Mouse (Mus musculus) Patski (cell line): ENCODE results near the gene Slc7a8. TPM values are rescaled to one million over a fixed set of nuclear protein-coding genes. Genes with fewer than 3 reads are reported as not detected.
"Not testable (repeated sequence)": the region's sequence is repeated elsewhere in the genome, so short reads cannot be mapped to it uniquely, and the experiment has no call there.

ENCODE experiments used
- ATAC-seq: fragments of 100-300 bp; one replicate; pipeline ENCODE4 v1.8.0; 2021
- CTCF ChIA-PET: fragments of 350-600 bp; sonication (Branson Sonifier 250); formaldehyde crosslinking; loops from one replicate; lab custom pipeline; 2022; ENCODE audit warnings: inconsistent platforms; lab: Charles Lee
- POLR2A ChIA-PET: fragments of 350-600 bp; sonication (Branson Sonifier 250); formaldehyde crosslinking; loops from one replicate; lab custom pipeline; 2022; ENCODE audit warnings: antibody characterized with exemption, inconsistent platforms; lab: Charles Lee
- DNase-seq: peaks from one replicate; pipeline ENCODE4 v3.0.0-alpha.2; 2011; ENCODE audit warnings: low read depth, low spot score
- H3K27me3 ChIP-seq: fragments of 371-371 bp; one replicate; pipeline ENCODE4 v1.5.1; 2021
- CTCF ChIP-seq: fragments of 100-300 bp; IDR thresholded peaks from one replicate; pipeline ENCODE4 v1.5.1; 2021
- in situ Hi-C: fragments of 300-500 bp; cut with MboI; formaldehyde crosslinking; loops from 3 replicates; pipeline ENCODE4 v1.11.1; 2018; ENCODE audit warnings: low pct_unique_long_range_greater_than_20kb, mixed read lengths
- polyA plus RNA-seq: library from polyadenylated mRNA; unstranded; gene quantifications from one replicate; pipeline ENCODE4 v1.2.3, GENCODE M21; 2021

Gene Slc7a8
- polyA plus RNA-seq, 1 experiment from 2014 or later: 0.04 TPM

- CTCF ChIA-PET: interaction anchor here (1.1 kb wide), 1 partner anchor 31 kb away, joined by 3 read pairs; no protein-coding TSS in a partner anchor
- H3K27me3 ChIP-seq: peaks cover 18% of the 10 kb centered on the region
- DNase-seq (no peak), ATAC-seq (peak; percentile 62)
- no peak for TF ChIP-seq CTCF
- in situ Hi-C loops: loop anchor here (5.0 kb wide), 1 partner anchor 64 kb away; no protein-coding TSS in a partner anchor
- POLR2A ChIA-PET: no interaction called here
Observed at GRCm38 (mm10) chr14:54780836-54781609, 723 bp downstream of the Slc7a8 start.

- DNase-seq (no peak), ATAC-seq (no peak)
- POLR2A ChIA-PET: no interaction called here
- TF ChIP-seq CTCF: no peak
- H3K27me3 ChIP-seq: peaks cover 18% of the 10 kb centered on the region
- CTCF ChIA-PET: interaction anchor here (1.1 kb wide), 1 partner anchor 30 kb away, joined by 3 read pairs; no protein-coding TSS in a partner anchor
- in situ Hi-C loops: loop anchor here (5.0 kb wide), 1 partner anchor 63 kb away; no protein-coding TSS in a partner anchor
Observed at GRCm38 (mm10) chr14:54780084-54780483, 1.7 kb downstream of the Slc7a8 start.

- peaks cover 15% of the 10 kb centered on the region for H3K27me3 ChIP-seq
- in situ Hi-C loops: no loop called here
- DNase-seq (no peak), ATAC-seq (no peak)
- ChIA-PET CTCF (interaction anchor here (1.1 kb wide), 1 partner anchor 63 kb away, joined by 3 read pairs; no protein-coding TSS in a partner anchor), POLR2A (no interaction called here)
- no peak for TF ChIP-seq CTCF
Observed at GRCm38 (mm10) chr14:54777893-54778292, 3.9 kb downstream of the Slc7a8 start.

DNA sequence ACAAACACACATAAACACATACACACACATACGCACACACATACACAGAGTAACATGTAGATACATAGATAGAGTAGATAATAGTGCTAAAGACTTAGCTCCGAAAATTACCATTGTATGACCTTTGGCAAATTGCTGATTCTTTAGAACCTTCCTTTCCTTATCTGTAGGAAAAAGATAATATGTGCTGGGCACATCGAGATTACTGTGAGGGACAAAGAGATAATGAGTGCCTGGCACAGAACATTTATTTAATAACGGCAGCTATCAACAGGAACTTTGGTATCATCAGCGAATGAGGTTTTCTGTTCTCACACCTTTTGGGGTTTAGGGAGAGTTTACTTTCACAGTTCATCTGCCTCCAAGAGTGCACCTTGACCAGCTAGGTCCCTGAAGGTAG, 5.0 kb downstream of the Slc7a8 start:
- TF ChIP-seq CTCF: no peak
- ATAC-seq (no peak), DNase-seq (no peak)
- ChIA-PET CTCF (interaction anchor here (1.1 kb wide), 1 partner anchor 9 kb away, joined by 3 read pairs; no protein-coding TSS in a partner anchor), POLR2A (no interaction called here)
- in situ Hi-C loops: no loop called here
- H3K27me3 ChIP-seq: peaks cover 15% of the 10 kb centered on the region

GRCm38 (mm10) chr14:54775534-54776041, 6.2 kb downstream of the Slc7a8 start:
- no peak for DNase-seq
- peaks cover 3% of the 10 kb centered on the region for H3K27me3 ChIP-seq
- no peak for TF ChIP-seq CTCF
- ChIA-PET POLR2A (no interaction called here), CTCF (interaction anchor here (0.6 kb wide), 1 partner anchor 125 kb away, joined by 3 read pairs; no protein-coding TSS in a partner anchor)
- in situ Hi-C loops: no loop called here
- no peak for ATAC-seq

GRCm38 (mm10) chr14:54772333-54772856, 9.4 kb downstream of the Slc7a8 start:
- H3K27me3 ChIP-seq: peaks cover 4% of the 10 kb centered on the region
- ATAC-seq (no peak), DNase-seq (no peak)
- POLR2A ChIA-PET: no interaction called here
- no peak for TF ChIP-seq CTCF
- in situ Hi-C loops: no loop called here
- CTCF ChIA-PET: interaction anchor here (0.9 to 1.5 kb wide), 3 partner anchors 11 to 17 kb away, joined by 3 to 4 read pairs (median 3); no protein-coding TSS in a partner anchor

- POLR2A ChIA-PET: no interaction called here
- no peak for TF ChIP-seq CTCF
- CTCF ChIA-PET: no interaction called here
- peaks cover 4% of the 10 kb centered on the region for H3K27me3 ChIP-seq
- in situ Hi-C loops: no loop called here
- ATAC-seq (no peak), DNase-seq (no peak)
Observed at GRCm38 (mm10) chr14:54770373-54770772, 11.4 kb downstream of the Slc7a8 start.

DNA sequence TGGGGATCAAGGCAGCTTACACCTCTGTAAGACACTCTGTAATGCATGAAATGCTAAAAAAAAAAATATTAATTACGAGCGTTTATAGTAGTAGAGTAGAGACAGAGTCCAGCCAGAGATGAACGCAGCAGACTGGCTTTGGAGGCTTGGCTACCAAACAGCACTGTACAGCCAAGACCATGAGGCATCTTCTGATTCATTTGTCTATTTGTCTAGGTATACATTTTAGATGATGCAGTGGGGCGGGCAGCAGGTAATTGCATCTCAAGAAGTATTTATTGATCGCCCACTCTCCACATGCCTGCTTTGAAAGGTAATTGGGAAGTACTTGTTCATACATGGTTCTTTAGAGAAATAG, 12.7 kb downstream of the Slc7a8 start:
- in situ Hi-C loops: no loop called here
- DNase-seq (no peak), ATAC-seq (no peak)
- CTCF ChIA-PET: interaction anchor here (2.0 kb wide), 2 partner anchors 17 to 246 kb away, joined by 4 to 8 read pairs; partner anchors contain the start of gene Ngdn
- peaks cover 4% of the 10 kb centered on the region for H3K27me3 ChIP-seq
- POLR2A ChIA-PET: no interaction called here
- no peak for TF ChIP-seq CTCF

- POLR2A ChIA-PET: interaction anchor here (0.6 kb wide), 1 partner anchor 847 kb away, joined by 3 read pairs; no protein-coding TSS in a partner anchor
- DNase-seq (no peak), ATAC-seq (peak; percentile 62)
- peaks cover 4% of the 10 kb centered on the region for H3K27me3 ChIP-seq
- in situ Hi-C loops: no loop called here
- no peak for TF ChIP-seq CTCF
- CTCF ChIA-PET: interaction anchor here (2.0 kb wide), 2 partner anchors 17 to 247 kb away, joined by 4 to 8 read pairs; partner anchors contain the start of gene Ngdn
Observed at GRCm38 (mm10) chr14:54768314-54769067, 13.3 kb downstream of the Slc7a8 start.

DNA sequence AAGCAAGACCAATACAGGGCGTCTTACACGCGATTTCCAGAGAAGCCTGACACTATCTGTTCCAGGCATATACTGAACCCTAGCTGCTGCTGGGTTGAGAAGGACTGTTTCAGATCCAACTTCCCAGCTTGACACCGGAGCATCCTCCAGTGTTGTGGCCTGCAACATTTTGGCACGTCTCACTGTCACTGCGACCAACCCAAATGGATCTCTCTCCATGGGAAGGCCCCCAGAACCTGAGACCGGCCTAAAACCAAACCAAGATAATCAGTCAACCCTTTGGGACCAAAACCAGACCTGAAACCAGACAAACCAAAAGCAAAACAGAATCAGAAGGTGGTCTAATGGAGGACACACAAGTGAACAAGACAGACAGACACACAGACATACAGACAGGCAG, 14.8 kb downstream of the Slc7a8 start:
- POLR2A ChIA-PET, ATAC-seq, DNase-seq, in situ Hi-C loops, CTCF ChIA-PET, H3K27me3 ChIP-seq: not testable (repeated sequence)
